Mouse (Mus musculus) intestine, embryonic 16.5 days (tissue): ENCODE data around the gene Mfn1. TPM values are rescaled to one million over a fixed set of nuclear protein-coding genes. Genes with fewer than 3 reads are reported as not detected.

Source experiments
- ATAC-seq: fragments of 200-750 bp; cut with Nextera tagmentation; 2 replicates; pipeline ENCODE4 v1.8.0; 2017; ENCODE audit warnings: moderate TSS enrichment, moderate library complexity
- H3K27ac ChIP-seq: fragments of 300-500 bp; sonication (generic); 2 replicates; pipeline ENCODE4 v1.5.1; 2014; ENCODE audit warnings: mild to moderate bottlenecking, low read length
- H3K27me3 ChIP-seq: fragments of 300-500 bp; sonication (generic); replicated peaks from 2 replicates; pipeline ENCODE4 v1.6.1; 2014; ENCODE audit warnings: low read length, control low read depth, mixed read lengths; ENCODE audit not compliant: control insufficient read depth, insufficient read depth
- H3K36me3 ChIP-seq: fragments of 300-500 bp; sonication (generic); 2 replicates; pipeline ENCODE4 v1.6.1; 2014; ENCODE audit warnings: low read length, control low read depth; ENCODE audit not compliant: control insufficient read depth, insufficient read depth
- H3K4me1 ChIP-seq: fragments of 300-500 bp; sonication (generic); 2 replicates; pipeline ENCODE4 v1.6.1; 2014; ENCODE audit warnings: low read length, control low read depth, mixed read lengths; ENCODE audit not compliant: control insufficient read depth, insufficient read depth
- H3K4me2 ChIP-seq: fragments of 300-500 bp; sonication (generic); 2 replicates; pipeline ENCODE4 v1.6.1; 2014; ENCODE audit warnings: low read depth, low read length, control low read depth
- H3K4me3 ChIP-seq: fragments of 300-500 bp; sonication (generic); 2 replicates; pipeline ENCODE4 v1.5.1; 2014; ENCODE audit warnings: mild to moderate bottlenecking, low read length
- H3K9ac ChIP-seq: fragments of 300-500 bp; sonication (generic); 2 replicates; pipeline ENCODE4 v1.6.1; 2014; ENCODE audit warnings: low read depth, low read length
- H3K9me3 ChIP-seq: fragments of 300-500 bp; sonication (generic); 2 replicates; pipeline ENCODE4 v1.6.1; 2016; ENCODE audit warnings: low read length, control low read depth; ENCODE audit not compliant: control insufficient read depth
- WGBS: fragments of 180-500 bp; shearing (Covaris S2); extraction: QIAGEN DNeasy Blood & Tissue Kit; methylation state at CpG from one replicate; pipeline ENCODE4 v1.1.7; 2014; 5-methylcytosine and 5-hydroxymethylcytosine counted together
- polyA plus RNA-seq: library from polyadenylated mRNA; unstranded; fragments of >200 nt; fragmentation: Nextera tagmentation; extraction: Ambion mirVana; gene quantifications from 2 replicates; pipeline ENCODE4 v1.2.1, GENCODE M21; 2015

Mfn1 gene
- 27.7 and 29.4 TPM in 2 replicates for polyA plus RNA-seq

GRCm38 (mm10) chr3:32529303-32529898, at the start of gene Mfn1:
TSS of gene Mfn1 (plus strand) at chr3:32529465.
- WGBS: under 1% methylated on average over 45 of the region's 47 CpGs
- peak within 1 kb of the TSS; percentile 78 for H3K27ac ChIP-seq

GRCm38 (mm10) chr3:32479961-32480360, 49.3 kb upstream of the Mfn1 start:
- WGBS: 90% methylated on average over 7 of the region's 7 CpGs
- Histone ChIP-seq H3K9ac (no peak overlapping the region), H3K27ac (no peak overlapping the region), H3K4me2 (no peak overlapping the region), H3K4me3 (no peak overlapping the region), H3K9me3 (no peaks in the 10 kb centered on the region), H3K36me3 (no peaks in the 10 kb centered on the region), H3K27me3 (no peaks in the 10 kb centered on the region), H3K4me1 (no peaks in the 10 kb centered on the region)
- no peak for ATAC-seq

More at GRCm38 (mm10) chr3:32529303-32529898, at the start of gene Mfn1:
- H3K4me2 ChIP-seq: peak within 1 kb of the TSS; percentile 55
- H3K36me3 ChIP-seq: peaks cover 3% of the 10 kb centered on the region; the same call in 1 of the 2 replicates
- H3K4me3 ChIP-seq: peak within 1 kb of the TSS; percentile 90
- H3K27me3 ChIP-seq: no peaks in the 10 kb centered on the region
- H3K9me3 ChIP-seq: 0 out of 2 replicates have a peak, but pooled peaks cover 6% of the 10 kb centered on the region
- no peaks in the 10 kb centered on the region for H3K4me1 ChIP-seq
- ATAC-seq: peak; percentile 99
- H3K9ac ChIP-seq: peak within 1 kb of the TSS; percentile 91

GRCm38 (mm10) chr3:32483035-32483434, 46.2 kb upstream of the Mfn1 start:
- H3K9ac ChIP-seq: no peak overlapping the region
- no peaks in the 10 kb centered on the region for H3K27me3 ChIP-seq
- no peak overlapping the region for H3K4me2 ChIP-seq
- no peak overlapping the region for H3K27ac ChIP-seq
- H3K9me3 ChIP-seq: no peaks in the 10 kb centered on the region
- WGBS: 86% methylated on average over 3 of the region's 3 CpGs
- H3K36me3 ChIP-seq: no peaks in the 10 kb centered on the region
- no peaks in the 10 kb centered on the region for H3K4me1 ChIP-seq
- ATAC-seq: no peak
- H3K4me3 ChIP-seq: no peak overlapping the region

- Histone ChIP-seq H3K27me3 (no peaks in the 10 kb centered on the region), H3K9ac (no peak overlapping the region), H3K9me3 (no peaks in the 10 kb centered on the region), H3K36me3 (no peaks in the 10 kb centered on the region), H3K4me1 (no peaks in the 10 kb centered on the region), H3K27ac (no peak overlapping the region), H3K4me2 (no peak overlapping the region), H3K4me3 (no peak overlapping the region)
- ATAC-seq: no peak
- 76% methylated on average over 4 of the region's 4 CpGs for WGBS
Measured at GRCm38 (mm10) chr3:32486543-32486942, 42.7 kb upstream of the Mfn1 start.

GRCm38 (mm10) chr3:32488172-32488571, 41.1 kb upstream of the Mfn1 start:
- no peaks in the 10 kb centered on the region for H3K36me3 ChIP-seq
- no peak for ATAC-seq
- 85% methylated on average over 6 of the region's 6 CpGs for WGBS
- H3K4me2 ChIP-seq: no peak overlapping the region
- no peaks in the 10 kb centered on the region for H3K9me3 ChIP-seq
- H3K27me3 ChIP-seq: no peaks in the 10 kb centered on the region
- H3K27ac ChIP-seq: no peak overlapping the region
- no peaks in the 10 kb centered on the region for H3K4me1 ChIP-seq
- no peak overlapping the region for H3K4me3 ChIP-seq
- H3K9ac ChIP-seq: no peak overlapping the region

- no peaks in the 10 kb centered on the region for H3K27me3 ChIP-seq
- no peaks in the 10 kb centered on the region for H3K9me3 ChIP-seq
- peak; percentile 62 for ATAC-seq
- no peak overlapping the region for H3K4me2 ChIP-seq
- no peaks in the 10 kb centered on the region for H3K4me1 ChIP-seq
- H3K4me3 ChIP-seq: no peak overlapping the region
- no peak overlapping the region for H3K9ac ChIP-seq
- WGBS: 67% methylated on average over 15 of the region's 15 CpGs
- H3K36me3 ChIP-seq: no peaks in the 10 kb centered on the region
- no peak overlapping the region for H3K27ac ChIP-seq
Measured at GRCm38 (mm10) chr3:32490076-32490927, 39.0 kb upstream of the Mfn1 start.

GRCm38 (mm10) chr3:32490928-32491315, 38.3 kb upstream of the Mfn1 start:
- H3K4me1 ChIP-seq: no peaks in the 10 kb centered on the region
- no peak overlapping the region for H3K27ac ChIP-seq
- H3K36me3 ChIP-seq: no peaks in the 10 kb centered on the region
- ATAC-seq: no peak
- no peak overlapping the region for H3K4me3 ChIP-seq
- H3K27me3 ChIP-seq: no peaks in the 10 kb centered on the region
- no peak overlapping the region for H3K9ac ChIP-seq
- H3K4me2 ChIP-seq: no peak overlapping the region
- no peaks in the 10 kb centered on the region for H3K9me3 ChIP-seq

- H3K4me3 ChIP-seq: no peak within 1 kb of the TSS
- H3K27ac ChIP-seq: no peak within 1 kb of the TSS
- no peaks in the 10 kb centered on the region for H3K36me3 ChIP-seq
- H3K4me2 ChIP-seq: no peak within 1 kb of the TSS
- no peak for ATAC-seq
- WGBS: 75% methylated on average over 11 of the region's 11 CpGs
- H3K27me3 ChIP-seq: no peaks in the 10 kb centered on the region
- no peak within 1 kb of the TSS for H3K9ac ChIP-seq
- H3K4me1 ChIP-seq: no peaks in the 10 kb centered on the region
- H3K9me3 ChIP-seq: no peaks in the 10 kb centered on the region
Measured at GRCm38 (mm10) chr3:32492097-32493090, 36.9 kb upstream of the Mfn1 start, which contains the start of gene Kcnmb3. TSS of gene Kcnmb3 (minus strand) at chr3:32492231.
